Mouse (Mus musculus): ENCODE measurements around the gene Eea1.
"Not testable (repeated sequence)": the region's sequence is repeated elsewhere in the genome, so short reads cannot be mapped to it uniquely, and the experiment has no call there.

The Eea1 gene

GRCm38 (mm10) chr10:95940046-95940900 is at the start of gene Eea1:
Gene Eea1, plus strand, starts transcription at chr10:95940650.
- peak; percentile 95 to 96 for DNase-seq

GRCm38 (mm10) chr10:95891214-95891960 is 49.1 kb upstream of the Eea1 start:
- DNase-seq = no peak

- DNase-seq = no peak
These were observed 48.3 kb upstream of the Eea1 start for GRCm38 (mm10) chr10:95892132-95892531.

DNA sequence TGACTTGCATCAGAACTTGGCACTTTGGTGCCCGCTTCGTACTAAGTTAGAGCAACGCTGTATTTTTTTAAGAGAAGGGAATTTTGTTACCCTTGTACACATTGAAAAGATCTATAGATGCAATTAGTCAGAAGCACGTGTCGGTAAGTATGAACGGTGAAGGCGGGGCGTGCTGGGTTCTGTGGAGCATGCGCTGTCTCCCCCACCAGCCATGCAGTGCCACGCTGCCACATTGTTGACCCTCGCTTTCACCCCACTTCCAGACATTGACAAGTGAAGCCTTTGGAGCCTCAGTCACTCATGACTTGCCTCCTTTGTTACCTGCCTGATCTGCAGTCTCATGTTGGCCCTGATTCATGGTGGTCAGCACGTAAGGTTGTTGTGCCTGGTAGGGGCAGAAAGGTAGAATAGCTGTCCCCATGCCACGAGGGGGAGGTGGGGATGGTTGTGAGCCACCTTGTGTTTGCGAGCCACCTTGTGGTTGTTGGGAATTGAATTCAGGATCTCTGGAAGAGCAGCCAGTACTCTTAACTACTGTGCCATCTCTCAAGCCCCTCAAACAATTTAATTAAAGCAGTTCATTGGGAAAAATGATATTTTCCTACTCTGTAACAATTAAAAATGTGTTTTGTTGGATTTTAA is 47.0 kb upstream of the Eea1 start:
- peak in 1 of 2 experiments; percentile 8 for DNase-seq

DNA sequence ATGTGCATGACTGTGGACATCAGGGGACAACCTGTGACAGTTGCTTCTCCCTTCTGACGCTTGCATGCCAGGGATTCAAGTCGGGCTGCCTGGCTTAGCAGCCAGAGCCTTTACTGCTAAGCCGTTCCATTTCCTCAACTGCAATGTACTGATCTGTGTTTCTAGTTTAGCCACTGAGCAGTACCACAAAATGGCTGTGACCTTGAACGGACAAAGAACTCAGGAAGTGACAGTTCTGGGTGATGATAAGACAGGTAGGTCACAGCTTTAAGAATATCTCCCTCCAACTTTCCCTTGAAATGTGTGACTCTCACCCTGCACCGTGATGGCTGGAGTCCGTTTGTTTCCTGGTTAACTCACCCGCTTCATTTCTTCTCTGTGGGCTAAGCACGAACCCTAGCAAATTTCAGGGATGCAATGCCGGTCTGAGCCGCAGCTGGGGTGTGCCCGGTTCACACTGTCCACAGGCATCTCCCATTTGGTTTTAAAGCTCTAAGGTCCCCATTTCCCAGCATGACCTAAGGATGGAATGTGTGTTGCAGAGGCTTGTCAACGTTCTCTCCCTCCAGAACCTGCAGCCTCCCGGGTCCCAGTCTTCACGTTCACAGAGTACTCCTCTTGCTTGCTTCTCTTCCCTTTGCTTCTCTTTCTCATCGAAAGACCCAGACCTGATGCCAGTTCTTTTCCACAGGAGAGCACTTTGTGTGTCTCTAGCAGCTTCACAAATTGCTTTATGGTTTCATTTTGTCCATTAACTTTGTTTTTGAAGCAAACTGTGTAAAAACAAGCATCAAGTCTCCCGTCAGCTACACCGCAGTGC is 46.2 kb upstream of the Eea1 start:
- DNase-seq = peak; percentile 8 to 14

DNA sequence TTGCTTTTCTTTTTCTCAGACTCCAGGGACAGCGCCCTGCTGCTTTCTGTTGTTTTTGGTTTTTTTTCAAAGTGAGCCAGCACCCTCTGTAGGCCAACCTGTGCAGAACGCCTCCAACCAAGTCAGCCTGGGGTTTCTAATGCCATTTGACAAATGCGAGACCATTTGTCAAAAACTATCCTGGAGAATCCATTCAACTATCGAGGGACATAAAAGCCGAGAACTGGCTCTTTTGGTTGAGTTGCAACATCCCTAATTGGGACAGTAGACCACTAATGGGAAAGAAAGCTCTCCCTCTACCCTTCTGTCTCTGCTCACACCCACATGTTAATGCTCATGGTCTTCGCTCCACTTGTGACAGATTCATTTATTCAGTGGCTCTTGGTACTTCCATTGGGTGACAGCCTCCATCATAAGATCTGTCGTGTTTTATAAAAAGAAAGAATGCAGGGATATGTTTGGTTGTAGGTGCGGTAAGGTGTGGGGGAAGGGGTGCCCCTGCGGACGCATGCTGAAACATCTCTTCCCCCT is 45.5 kb upstream of the Eea1 start:
- peak; percentile 64 to 71 for DNase-seq

DNA sequence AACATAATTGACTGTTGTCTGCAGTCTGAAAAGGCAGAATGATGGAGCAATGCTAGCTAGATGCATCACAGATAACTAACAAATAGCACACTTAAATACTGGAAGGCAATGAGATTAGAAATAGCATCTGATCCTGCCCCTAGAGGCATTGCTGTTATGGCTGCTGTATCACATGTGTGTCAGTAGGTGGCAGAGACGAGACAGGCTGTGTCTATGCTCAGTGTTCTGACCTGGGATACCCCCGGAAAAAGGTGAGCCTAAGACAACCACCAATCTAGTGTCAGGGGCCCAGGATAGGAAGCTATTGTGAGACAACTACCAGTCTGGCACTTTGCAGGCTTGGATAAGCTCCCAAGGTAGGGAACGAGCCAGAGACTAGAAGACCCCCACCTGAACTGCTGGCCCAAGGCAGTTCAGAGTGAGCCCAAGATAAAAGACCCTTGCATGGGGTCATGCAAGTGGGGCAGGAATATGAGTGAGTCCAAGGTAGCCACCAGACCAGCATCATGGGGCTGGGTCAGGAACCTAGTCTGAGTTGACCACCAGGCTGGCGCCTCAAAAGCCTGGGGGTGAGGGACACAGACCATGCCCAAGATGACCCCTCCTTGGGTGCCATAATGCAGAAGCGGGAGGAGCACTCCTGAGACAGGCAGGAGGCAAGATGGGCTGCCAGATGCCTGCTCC is 41.8 kb upstream of the Eea1 start:
- peak; percentile 48 to 49 for DNase-seq

DNA sequence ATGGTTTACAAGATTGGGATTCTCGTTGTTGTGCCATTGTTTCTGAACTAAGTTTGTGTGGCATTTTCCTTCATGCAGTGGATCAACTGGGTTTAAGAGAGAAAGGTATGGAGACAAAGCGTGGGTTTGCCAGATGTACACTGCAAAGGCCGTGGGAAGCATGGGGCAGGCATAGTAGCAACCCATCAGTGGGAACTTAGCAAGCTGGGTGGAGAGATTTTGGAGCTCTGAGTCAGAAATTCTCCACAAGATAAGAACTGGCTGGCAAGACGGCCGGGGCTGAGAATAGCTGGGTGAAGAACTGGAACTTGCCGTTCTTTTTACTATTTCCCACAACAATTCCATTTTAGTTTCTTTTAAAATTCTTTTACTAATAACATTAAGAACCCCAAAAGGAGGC is 35.8 kb upstream of the Eea1 start:
- no peak for DNase-seq

DNA sequence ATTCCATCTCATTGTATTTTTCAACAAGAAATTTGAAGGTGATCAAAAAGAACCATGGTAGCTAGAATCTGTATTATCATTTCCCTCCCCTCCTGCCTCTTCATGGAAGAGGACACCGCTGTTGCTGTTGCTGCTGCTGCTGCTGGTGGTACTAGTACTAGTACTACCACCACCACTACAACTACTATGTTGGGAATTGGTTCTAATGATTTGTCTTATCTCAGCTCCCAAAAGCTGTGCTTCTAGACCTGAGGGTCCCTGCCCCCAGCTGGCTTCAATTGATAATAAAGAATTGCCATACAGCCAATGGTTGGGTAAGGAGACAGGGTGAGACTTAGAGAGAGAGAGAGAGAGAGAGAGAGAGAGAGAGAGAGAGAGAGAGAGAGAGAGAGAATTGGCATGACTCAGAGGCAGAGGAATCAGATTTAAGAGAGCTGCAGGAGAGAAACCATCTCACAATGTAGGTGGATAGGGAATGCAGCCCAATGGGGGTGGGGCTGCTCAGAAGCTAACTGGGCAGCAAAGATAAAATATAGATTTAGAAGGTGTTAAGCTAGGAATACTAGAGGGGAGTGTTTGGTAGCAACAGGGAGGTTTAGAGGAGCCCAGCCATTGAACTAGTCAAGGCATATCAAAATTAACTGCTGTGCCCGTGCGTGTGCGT is 31.1 kb upstream of the Eea1 start:
- DNase-seq = no peak

DNA sequence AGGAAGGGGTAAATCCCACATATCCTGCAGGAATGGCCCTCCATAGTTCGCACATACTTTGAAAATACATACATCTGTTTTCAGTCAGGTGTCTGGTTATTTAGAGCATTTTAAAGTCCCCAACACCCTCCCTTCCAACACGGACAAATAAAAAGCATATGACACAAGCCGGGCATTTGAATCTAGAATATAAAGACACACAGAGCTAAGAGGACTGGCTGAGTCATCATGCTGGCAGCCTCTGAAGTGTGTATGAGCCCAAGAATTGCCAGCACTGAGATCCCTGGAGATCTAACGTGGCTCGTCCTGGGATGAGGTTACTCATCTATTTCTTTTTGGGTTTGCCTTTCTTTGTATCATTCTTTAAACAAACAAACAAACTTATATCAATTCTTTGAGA is 29.4 kb upstream of the Eea1 start:
- DNase-seq = no peak

- no peak for DNase-seq
These were observed 25.8 kb upstream of the Eea1 start for GRCm38 (mm10) chr10:95914434-95915174.

GRCm38 (mm10) chr10:95918716-95919115 is 21.7 kb upstream of the Eea1 start:
- DNase-seq = no peak

- no peak for DNase-seq
These were observed 16.9 kb upstream of the Eea1 start for GRCm38 (mm10) chr10:95923263-95924217.

GRCm38 (mm10) chr10:95933631-95934030 is 6.8 kb upstream of the Eea1 start:
- DNase-seq = not testable (repeated sequence)

GRCm38 (mm10) chr10:95940901-95941767 is 684 bp downstream of the Eea1 start:
- peak in 1 of 2 experiments; percentile 80 for DNase-seq

- DNase-seq = no peak
These were observed 1.4 kb downstream of the Eea1 start for GRCm38 (mm10) chr10:95941768-95942425.

DNA sequence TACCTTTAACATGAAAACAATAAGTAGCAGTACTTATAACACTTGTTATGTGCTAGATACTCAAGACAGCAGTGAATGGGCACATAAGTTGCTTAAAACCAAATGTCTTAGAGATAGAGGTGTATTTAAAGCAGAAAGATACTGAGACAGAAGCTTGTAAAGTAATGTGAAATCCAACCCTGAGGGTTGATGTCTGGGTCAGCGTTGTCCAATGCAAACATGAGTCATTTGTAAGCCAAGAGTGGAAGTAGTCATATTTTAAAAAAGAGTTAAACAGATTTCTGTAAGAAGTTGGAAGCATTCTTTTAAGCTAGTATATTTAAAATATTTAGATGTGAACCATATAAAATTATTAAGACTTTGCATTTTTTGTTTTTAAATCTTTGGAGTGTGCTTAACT is 4.6 kb downstream of the Eea1 start:
- DNase-seq = no peak

DNA sequence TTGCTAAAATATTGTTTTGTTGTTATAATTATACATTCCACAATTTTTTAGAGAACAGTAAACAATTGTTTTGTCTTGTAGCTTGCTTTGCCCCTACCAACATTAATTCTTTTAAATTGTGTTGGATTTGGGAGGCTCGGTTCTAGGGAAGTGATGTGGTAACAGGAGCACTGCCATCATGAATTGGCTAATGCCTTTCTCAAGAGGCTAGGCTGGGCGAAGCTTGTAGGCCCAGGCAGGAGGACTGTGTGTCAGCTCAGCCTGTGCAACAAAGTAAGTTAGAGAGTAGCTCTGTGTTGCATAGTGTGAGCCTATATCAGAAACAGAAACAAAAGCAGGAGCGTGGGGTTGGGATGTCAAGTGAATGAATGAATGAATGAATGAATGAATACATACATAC is 9.0 kb downstream of the Eea1 start:
- DNase-seq = no peak
